Mouse (Mus musculus) testis, adult 2 months (tissue): Measurements from ENCODE around the gene 4933406M09Rik. TPM values are rescaled to one million over a fixed set of nuclear protein-coding genes. Genes with fewer than 3 reads are reported as not detected.

Experiments used
- H3K27ac ChIP-seq: fragments of 200-500 bp; 2 replicates; pipeline ENCODE4 v1.5.1; 2012; ENCODE audit warnings: low read depth, low read length; ENCODE audit not compliant: control insufficient read depth, insufficient read depth
- H3K27me3 ChIP-seq: fragments of 200-500 bp; 2 replicates; pipeline ENCODE4 v1.6.1; 2012; ENCODE audit warnings: mild to moderate bottlenecking, low read length, moderate library complexity; ENCODE audit not compliant: control insufficient read depth, insufficient read depth
- H3K36me3 ChIP-seq: fragments of 200-500 bp; 2 replicates; pipeline ENCODE4 v1.6.1; 2012; ENCODE audit warnings: mild to moderate bottlenecking, low read length; ENCODE audit not compliant: control insufficient read depth, insufficient read depth
- H3K4me1 ChIP-seq: fragments of 200-500 bp; 2 replicates; pipeline ENCODE4 v1.6.1; 2012; ENCODE audit warnings: low read length; ENCODE audit not compliant: control insufficient read depth, insufficient read depth
- H3K4me3 ChIP-seq: fragments of 200-500 bp; 2 replicates; pipeline ENCODE4 v1.5.1; 2012; ENCODE audit warnings: low read depth, mild to moderate bottlenecking, low read length, moderate library complexity, mixed read lengths; ENCODE audit not compliant: control insufficient read depth
- CTCF ChIP-seq: fragments of 200-500 bp; IDR thresholded peaks from 2 replicates; pipeline ENCODE4 v1.5.1; 2012; ENCODE audit warnings: low read depth, mild to moderate bottlenecking, inconsistent platforms, low read length, moderate library complexity; ENCODE audit not compliant: control insufficient read depth, insufficient read depth, insufficient replicate concordance
- POLR2A ChIP-seq: fragments of 200-500 bp; IDR thresholded peaks from 2 replicates; pipeline ENCODE4 v1.6.1; 2012; ENCODE audit warnings: low read depth, mild to moderate bottlenecking, inconsistent platforms, low read length, moderate library complexity; ENCODE audit not compliant: control insufficient read depth
- polyA plus RNA-seq: library from polyadenylated mRNA; depleted of rRNA; stranded (reverse); fragments of >200 nt; gene quantifications from 2 replicates; pipeline ENCODE4 v1.2.3, GENCODE M21; 2012; rRNA removed

4933406M09Rik gene
- polyA plus RNA-seq, 1 experiment, result 57.0 TPM

DNA sequence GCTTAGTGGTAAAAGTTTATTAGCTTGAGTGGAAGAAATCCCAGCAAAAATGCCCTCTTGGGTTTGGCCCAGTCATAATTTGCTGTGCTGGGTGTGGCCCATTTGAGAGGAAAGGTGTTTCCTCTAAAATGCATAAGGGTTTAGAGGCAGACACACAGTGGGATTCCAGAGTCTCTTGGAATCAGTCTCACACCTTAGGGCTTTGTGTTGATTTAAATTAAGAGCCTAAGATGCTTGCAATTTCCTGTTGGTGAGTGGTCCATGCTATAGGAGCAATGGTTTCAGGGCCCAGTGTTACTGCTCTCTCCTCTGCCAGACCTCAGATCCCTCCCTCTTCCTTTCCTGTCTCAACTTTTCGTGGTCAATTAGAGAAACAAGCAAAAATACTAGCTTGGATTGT is 33.4 kb downstream of the 4933406M09Rik start:
- Histone ChIP-seq H3K27ac (no peak overlapping the region), H3K4me3 (no peak overlapping the region), H3K4me1 (peaks cover 3% of the 10 kb centered on the region; the same call in 1 of the 2 replicates), H3K36me3 (no peaks in the 10 kb centered on the region; the same call in 1 of the 2 replicates), H3K27me3 (no peaks in the 10 kb centered on the region)
- TF ChIP-seq POLR2A (no peak), CTCF (no peak)

DNA sequence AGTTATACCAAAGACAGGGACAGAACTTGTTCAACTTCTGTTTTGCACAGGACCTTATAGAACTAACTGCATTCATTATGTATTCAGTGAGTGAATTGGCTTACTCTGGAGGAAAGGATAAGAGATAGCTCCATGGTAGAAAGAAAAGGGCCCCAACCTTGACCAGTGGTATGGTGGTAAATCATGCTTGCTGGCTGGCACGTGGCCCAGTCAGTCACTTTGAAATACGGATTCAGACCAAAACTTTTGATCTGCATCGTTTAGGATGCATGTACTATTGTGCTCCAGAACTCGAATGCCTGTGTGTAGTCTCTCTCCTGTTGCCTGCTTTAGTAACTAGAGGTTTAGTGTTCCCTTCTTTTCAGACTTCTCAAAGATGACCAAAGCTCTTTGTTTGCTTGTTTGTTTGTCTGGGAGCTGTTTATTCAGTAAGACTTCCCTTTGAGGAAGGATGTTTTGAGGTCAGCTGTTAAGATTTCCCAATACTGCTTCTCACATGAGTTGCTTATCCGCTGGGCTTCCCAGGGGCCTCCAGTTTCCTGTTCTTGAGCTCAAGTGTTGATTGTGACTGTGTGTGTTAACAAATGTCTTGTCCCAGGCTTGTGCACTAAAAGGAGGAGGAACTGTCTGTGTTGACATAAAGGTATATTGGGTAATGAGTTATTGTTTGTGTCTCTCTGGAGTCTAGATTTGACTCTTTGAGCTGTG is 34.2 kb downstream of the 4933406M09Rik start:
- H3K36me3 ChIP-seq, result peaks cover 1% of the 10 kb centered on the region
- no peak for TF ChIP-seq CTCF
- TF ChIP-seq POLR2A, result no peak
- H3K4me1 ChIP-seq, result peaks cover 3% of the 10 kb centered on the region; the same call in 1 of the 2 replicates
- no peak overlapping the region for H3K27ac ChIP-seq
- H3K27me3 ChIP-seq, result no peaks in the 10 kb centered on the region
- H3K4me3 ChIP-seq, result no peak overlapping the region

DNA sequence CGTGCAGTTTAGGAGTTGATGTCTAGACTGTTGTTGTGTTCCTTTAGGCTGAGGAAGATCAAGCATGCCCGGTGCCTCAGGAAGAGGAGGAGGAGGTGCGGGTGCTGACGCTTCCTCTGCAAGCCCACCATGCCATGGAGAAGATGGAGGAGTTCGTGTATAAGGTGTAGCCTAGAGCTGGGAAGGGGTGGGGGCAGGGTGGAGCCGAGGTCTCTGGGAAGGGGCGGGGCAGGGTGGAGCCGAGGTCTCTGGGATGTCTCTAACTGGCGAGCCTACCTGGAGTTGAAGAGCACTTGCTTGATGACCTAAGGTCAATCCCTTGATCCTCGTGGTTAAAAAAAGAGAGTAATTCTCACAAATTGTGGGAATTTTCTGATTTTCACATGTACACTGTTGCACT is 38.2 kb downstream of the 4933406M09Rik start:
- no peak for TF ChIP-seq POLR2A
- no peak for TF ChIP-seq CTCF
- no peak overlapping the region for H3K4me3 ChIP-seq
- peaks cover 2% of the 10 kb centered on the region; the same call in 1 of the 2 replicates for H3K4me1 ChIP-seq
- no peaks in the 10 kb centered on the region for H3K27me3 ChIP-seq
- H3K27ac ChIP-seq, result no peak overlapping the region
- peaks cover 9% of the 10 kb centered on the region for H3K36me3 ChIP-seq

DNA sequence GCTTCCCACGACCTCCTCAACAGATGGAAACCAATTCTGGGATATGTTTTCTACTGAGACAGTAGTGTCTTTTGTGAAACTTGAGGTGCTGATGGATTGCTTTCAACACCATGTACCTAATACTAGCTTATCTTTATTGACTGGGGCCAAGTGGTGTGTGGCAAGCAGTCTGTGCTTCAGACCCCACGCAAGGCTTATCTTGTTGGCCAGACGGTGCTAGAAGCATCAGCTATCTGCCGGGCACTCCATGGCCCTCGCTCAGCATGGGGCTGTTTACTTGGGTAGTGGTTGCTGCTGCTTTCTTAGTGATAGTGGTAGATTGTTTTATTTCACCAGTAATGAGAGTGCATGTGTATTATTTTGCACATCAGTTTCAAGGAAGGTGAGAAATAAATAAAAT is 40.5 kb downstream of the 4933406M09Rik start:
- Histone ChIP-seq H3K27me3 (no peaks in the 10 kb centered on the region), H3K4me3 (no peak overlapping the region), H3K4me1 (peaks cover 2% of the 10 kb centered on the region; the same call in 1 of the 2 replicates), H3K36me3 (peaks cover 12% of the 10 kb centered on the region), H3K27ac (no peak overlapping the region)
- no peak for TF ChIP-seq POLR2A
- TF ChIP-seq CTCF, result no peak

DNA sequence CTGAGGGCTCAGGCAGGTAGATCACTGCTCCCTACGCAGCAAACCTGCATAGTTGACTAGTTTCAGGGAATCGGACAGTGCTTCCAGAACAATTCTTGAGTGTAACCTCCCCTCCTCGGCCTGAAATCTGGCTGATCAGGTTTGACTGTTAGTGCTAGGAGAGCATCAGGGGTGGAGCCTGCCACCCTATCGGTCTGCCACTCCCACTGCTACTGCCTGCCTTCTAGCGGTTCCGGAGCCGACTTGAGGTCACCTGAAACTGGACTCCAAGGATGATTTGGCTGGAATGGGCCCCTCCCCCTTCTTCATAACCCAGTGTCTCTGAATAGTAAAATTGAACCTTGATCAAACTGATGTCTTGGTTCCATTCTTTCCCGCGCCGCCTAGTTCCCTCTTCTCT is 47.3 kb downstream of the 4933406M09Rik start:
- no peak for TF ChIP-seq POLR2A
- TF ChIP-seq CTCF, result no peak
- H3K27me3 ChIP-seq, result no peaks in the 10 kb centered on the region
- peaks cover 2% of the 10 kb centered on the region; the same call in 1 of the 2 replicates for H3K4me1 ChIP-seq
- peaks cover 3% of the 10 kb centered on the region for H3K36me3 ChIP-seq
- H3K27ac ChIP-seq, result peak overlapping the region; percentile 24
- no peak overlapping the region for H3K4me3 ChIP-seq

DNA sequence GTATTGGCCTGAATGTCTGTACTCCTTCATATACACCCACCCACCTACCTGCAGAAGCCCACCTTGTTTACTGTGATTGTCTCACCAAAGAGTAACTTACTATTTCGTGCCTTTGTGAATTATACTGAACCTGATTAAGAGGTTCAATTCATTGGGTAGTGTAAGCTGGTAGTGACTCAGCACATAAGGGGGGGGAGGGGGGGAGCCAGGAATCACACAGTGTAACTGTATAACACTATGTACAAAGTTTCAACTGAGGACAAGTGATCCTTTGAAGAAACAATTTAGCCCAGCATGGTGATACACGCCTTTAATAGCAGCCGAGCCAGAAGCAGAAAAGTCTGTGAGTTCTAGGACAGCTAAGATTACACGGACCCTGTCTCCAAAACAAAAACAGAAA is 47.7 kb downstream of the 4933406M09Rik start:
- peaks cover 3% of the 10 kb centered on the region for H3K36me3 ChIP-seq
- peak overlapping the region; percentile 24 for H3K27ac ChIP-seq
- no peak for TF ChIP-seq CTCF
- TF ChIP-seq POLR2A, result no peak

DNA sequence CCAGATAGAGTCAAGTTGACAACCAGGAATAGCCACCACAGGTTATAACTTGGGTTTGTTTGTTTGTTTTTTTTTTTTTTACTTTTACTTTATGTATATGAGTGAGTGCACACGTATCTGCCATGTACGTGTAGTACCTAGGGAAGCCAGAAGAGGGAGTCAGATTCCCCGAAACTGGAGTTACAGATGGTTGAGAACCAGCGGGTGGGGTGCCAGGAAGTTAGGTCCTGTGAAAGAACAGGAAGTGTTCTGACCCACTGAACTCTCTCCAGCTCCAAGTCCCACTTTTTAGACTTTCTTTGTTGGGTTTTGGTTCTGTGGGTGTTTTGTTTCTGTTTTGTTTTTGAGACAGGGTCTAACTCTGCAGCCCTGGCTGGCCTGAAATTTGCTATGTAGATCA is 49.7 kb downstream of the 4933406M09Rik start:
- Histone ChIP-seq H3K27ac (no peak overlapping the region), H3K36me3 (no peaks in the 10 kb centered on the region; the same call in 1 of the 2 replicates), H3K4me3 (no peak overlapping the region), H3K4me1 (peaks cover 2% of the 10 kb centered on the region; the same call in 1 of the 2 replicates), H3K27me3 (no peaks in the 10 kb centered on the region)
- TF ChIP-seq POLR2A (no peak), CTCF (no peak)

More for the DNA sequence above, 47.7 kb downstream of the 4933406M09Rik start:
- Histone ChIP-seq H3K4me3 (no peak overlapping the region), H3K4me1 (peaks cover 2% of the 10 kb centered on the region; the same call in 1 of the 2 replicates), H3K27me3 (no peaks in the 10 kb centered on the region)

DNA sequence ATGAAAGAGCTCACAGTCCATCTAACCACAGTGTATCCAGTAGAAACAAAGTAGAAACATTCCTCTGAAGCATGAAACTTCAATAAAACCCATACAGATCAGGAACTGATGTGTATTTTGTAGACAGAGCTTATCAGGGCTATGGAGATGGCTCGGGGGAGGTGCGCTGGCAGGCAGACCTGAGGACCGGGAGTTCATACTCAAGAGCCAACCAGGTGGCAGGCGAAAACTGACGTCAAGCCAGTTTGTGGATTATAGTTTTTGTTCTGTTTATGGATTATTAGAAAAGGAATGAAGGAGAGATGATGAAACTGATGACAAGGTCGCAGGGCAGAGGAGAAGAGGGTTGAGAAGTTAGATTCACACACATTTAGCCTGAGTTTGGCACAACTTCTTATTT is 54.7 kb downstream of the 4933406M09Rik start:
- Histone ChIP-seq H3K4me1 (no peaks in the 10 kb centered on the region), H3K4me3 (no peak overlapping the region), H3K27me3 (no peaks in the 10 kb centered on the region), H3K36me3 (no peaks in the 10 kb centered on the region), H3K27ac (no peak overlapping the region)
- TF ChIP-seq CTCF (no peak), POLR2A (no peak)

Other genes with a start within 250 kb of the 4933406M09Rik start
- 0.05 TPM in 1 of 2 replicates, not detected in the other for gene Chil1, start 203.8 kb upstream of the 4933406M09Rik start, polyA plus RNA-seq
- gene Mybph, start 192.5 kb upstream of the 4933406M09Rik start, polyA plus RNA-seq, result 0.16 and 0.20 TPM in 2 replicates
- gene Adora1, start 150.5 kb upstream of the 4933406M09Rik start, polyA plus RNA-seq, result 19.4 and 28.0 TPM in 2 replicates
- gene Myog, start 96.0 kb upstream of the 4933406M09Rik start, polyA plus RNA-seq, result 0.11 TPM in 1 of 2 replicates, not detected in the other
- gene Ppfia4, start 53.0 kb upstream of the 4933406M09Rik start, polyA plus RNA-seq, result 5.1 and 5.7 TPM in 2 replicates
- 116 and 127 TPM in 2 replicates for gene Tmem183a, start 24.0 kb upstream of the 4933406M09Rik start, polyA plus RNA-seq
- gene Cyb5r1, start 19.6 kb downstream of the 4933406M09Rik start, polyA plus RNA-seq, result 30.4 and 40.5 TPM in 2 replicates
- 79.6 and 87.4 TPM in 2 replicates for gene Adipor1, start 29.4 kb downstream of the 4933406M09Rik start, polyA plus RNA-seq
- 28.9 and 30.3 TPM in 2 replicates for gene Klhl12, start 69.6 kb downstream of the 4933406M09Rik start, polyA plus RNA-seq
- gene Rabif, start 108.7 kb downstream of the 4933406M09Rik start, polyA plus RNA-seq, result 12.6 and 14.4 TPM in 2 replicates
- gene Mgat4e, start 163.7 kb downstream of the 4933406M09Rik start, polyA plus RNA-seq, result 87.2 and 108 TPM in 2 replicates
- 42.2 and 43.6 TPM in 2 replicates for gene Kdm5b, start 174.2 kb downstream of the 4933406M09Rik start, polyA plus RNA-seq